Mouse (Mus musculus) liver, embryonic 14.5 days (tissue): Measurements from ENCODE around the gene Kcnq1.

Experiments
- CTCF ChIP-seq: IDR thresholded peaks from 2 replicates; pipeline ENCODE4 v1.5.1; 2016; ENCODE audit warnings: antibody characterized with exemption, low read depth, control low read depth
- EP300 ChIP-seq: IDR thresholded peaks from 2 replicates; pipeline ENCODE4 v1.6.1; 2016; ENCODE audit warnings: antibody characterized with exemption, low read depth

DNA sequence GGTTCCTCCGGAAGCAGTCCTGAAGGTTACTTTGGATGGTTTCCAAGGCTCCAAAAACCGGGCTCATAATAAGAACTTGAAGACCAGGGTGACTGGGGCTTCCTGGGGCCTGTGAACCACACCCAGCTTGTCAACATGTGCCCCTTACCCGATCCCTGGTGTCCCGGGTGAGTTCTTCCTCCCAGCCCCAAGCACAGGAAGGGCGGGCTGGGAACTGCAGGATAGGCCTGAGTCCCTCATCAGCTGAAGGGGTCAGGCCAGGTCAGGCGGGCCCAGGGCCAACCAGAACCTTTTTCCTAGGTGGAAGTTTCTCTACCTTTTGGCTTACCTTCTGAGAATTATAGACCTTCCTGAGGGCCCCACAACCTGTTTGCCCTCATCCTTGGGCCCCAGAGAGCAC lies 306.4 kb downstream of the Kcnq1 start:
- TF ChIP-seq EP300 (no peak), CTCF (no peak)
